Mouse (Mus musculus): ENCODE measurements around the gene Maco1.

DNA sequence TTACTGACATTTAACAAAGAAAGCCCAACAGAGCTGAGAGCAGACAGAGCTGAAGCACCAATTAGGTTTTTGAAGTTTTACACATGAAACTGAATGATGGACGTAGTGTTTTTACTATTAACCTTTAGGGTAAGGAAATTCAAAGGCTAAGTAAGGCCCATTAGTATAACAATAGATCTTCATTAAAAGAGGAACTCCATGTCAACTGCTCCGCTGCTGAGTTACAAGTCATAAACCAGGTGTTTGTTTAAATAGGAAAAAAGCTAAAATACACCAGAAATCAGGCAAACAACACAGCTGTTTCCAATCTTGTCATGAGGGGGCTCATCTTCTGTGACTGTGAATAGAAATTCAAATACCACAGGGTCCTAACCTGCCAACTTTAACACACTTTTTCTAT lies 1.9 kb downstream of the Maco1 start:
- TF ChIP-seq TAL1 (IDR thresholded peaks at IDR 0.05; ENCODE audit: low read length) = no peak
- TF ChIP-seq GATA1 (IDR thresholded peaks at IDR 0.05; ENCODE audit: low read length) = no peak

Data from erythroblast, embryonic 14.5 days (primary cell).